Mouse (Mus musculus) olfactory bulb, adult 2 months (tissue): ENCODE results near the gene Flt3l.
A peak's percentile ranks its signal among the peaks of the same experiment; 100 is the strongest.

ENCODE experiments used
- CTCF ChIP-seq: fragments of 200-500 bp; IDR thresholded peaks from 2 replicates; pipeline ENCODE4 v1.5.1; 2012; ENCODE audit warnings: low read depth, mild to moderate bottlenecking, low read length, moderate library complexity; ENCODE audit not compliant: insufficient read depth
- POLR2A ChIP-seq: fragments of 200-500 bp; IDR thresholded peaks from 2 replicates; pipeline ENCODE4 v1.6.1; 2012; ENCODE audit warnings: mild to moderate bottlenecking, low read depth, low read length, moderate library complexity; ENCODE audit not compliant: insufficient read depth

- TF ChIP-seq POLR2A: peak; percentile 75
- TF ChIP-seq CTCF: no peak
These were observed 11.7 kb downstream of the Flt3l start, which contains the start of gene Rps11 for GRCm38 (mm10) chr7:45124224-45125143.
